Mouse (Mus musculus): ENCODE results near the gene Cct5.

Cct5 gene

GRCm38 (mm10) chr15:31601646-31602374, at the start of gene Cct5, which contains the start of gene Fam173b:
TSS of gene Cct5 (minus strand) at chr15:31601804.
TSS of gene Fam173b (plus strand) at chr15:31601852.
- DNase-seq = peak; percentile 98 to 99

DNA sequence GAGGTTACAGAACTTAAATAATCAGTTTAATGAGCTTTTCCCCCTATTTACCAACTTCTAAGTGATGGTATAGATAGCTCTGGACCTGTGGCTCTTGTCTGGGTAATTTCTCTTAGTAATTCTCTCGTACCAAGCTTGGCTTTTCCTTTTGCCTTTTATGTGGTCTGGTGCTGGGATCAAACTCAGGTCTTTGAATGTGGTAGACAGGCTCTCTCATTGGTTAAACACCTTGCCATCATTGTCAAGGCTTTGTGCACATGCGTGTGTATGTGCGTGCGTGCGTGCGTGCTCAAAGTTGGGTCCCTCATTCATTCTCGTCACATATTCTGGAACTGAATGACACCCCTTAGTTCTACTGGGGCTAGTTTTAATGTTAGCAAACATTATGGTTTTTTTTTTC, 49.2 kb upstream of the Cct5 start:
- DNase-seq = no peak

DNA sequence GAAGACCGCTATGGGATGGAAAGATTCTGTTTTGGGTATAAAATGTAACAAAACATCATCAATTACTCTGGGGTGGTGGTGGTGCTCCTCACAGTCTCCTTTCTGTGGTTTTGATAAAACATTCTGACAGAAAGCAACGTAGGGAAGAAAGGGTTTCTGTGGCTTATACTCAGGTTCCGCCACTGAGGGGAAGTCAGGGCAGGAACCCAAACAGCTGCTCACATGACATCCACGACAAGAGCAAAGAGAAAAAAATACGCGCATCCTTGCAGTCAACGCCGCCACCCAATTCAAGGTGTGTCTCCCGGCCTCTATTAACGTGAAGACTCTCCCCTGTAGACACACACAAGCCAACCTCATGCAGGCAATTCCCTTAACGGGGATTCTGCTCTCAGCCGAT, 48.1 kb upstream of the Cct5 start:
- no peak for DNase-seq

- DNase-seq = no peak
These were observed 46.4 kb upstream of the Cct5 start for GRCm38 (mm10) chr15:31647851-31648569.

DNA sequence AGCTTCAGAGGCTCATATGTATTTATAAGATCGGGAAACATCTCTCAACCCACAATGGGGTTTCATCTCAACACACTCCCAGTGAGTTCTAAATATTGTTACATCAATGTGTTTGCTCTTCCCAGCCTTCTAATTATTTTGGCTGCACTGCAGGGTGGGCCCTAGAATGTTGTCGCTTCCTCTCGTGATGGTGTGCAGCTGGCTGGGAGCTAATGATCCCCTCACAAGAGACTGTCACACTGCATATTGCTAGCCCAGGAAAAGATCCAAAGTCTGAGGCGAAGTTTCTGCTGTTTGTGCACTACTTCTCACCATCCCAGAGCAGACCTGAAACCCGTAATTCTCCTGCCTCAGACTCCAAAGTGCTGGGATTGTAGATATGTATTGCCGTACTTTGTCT, 45.6 kb upstream of the Cct5 start:
- no peak for DNase-seq

DNA sequence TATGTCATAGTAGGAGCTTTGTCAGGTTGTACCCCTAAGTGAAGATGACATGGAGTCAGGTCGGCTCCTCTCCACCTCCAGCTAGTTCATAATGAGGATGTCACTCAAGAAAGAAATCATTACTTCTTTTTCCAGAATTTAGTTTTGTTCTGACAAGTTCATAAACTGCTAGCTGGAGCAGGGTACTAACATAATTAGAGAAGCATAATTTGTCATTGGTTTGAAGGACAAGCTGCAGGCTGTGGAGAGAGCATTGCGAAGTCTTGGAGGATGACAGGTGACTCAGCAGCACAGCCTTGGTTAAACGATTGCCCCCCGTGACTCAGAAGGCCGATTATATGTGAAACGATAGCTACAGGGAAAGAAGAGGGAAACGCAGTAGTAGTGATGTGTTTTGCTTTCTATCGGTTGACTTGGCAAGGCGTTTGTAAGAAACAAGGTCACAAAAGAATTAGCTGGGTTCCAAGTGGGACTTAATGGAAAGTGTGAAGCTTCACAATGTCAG, 34.5 kb upstream of the Cct5 start:
- DNase-seq = no peak

GRCm38 (mm10) chr15:31634582-31634981, 33.0 kb upstream of the Cct5 start:
- DNase-seq = no peak

GRCm38 (mm10) chr15:31632478-31632877, 30.9 kb upstream of the Cct5 start:
- no peak for DNase-seq

DNA sequence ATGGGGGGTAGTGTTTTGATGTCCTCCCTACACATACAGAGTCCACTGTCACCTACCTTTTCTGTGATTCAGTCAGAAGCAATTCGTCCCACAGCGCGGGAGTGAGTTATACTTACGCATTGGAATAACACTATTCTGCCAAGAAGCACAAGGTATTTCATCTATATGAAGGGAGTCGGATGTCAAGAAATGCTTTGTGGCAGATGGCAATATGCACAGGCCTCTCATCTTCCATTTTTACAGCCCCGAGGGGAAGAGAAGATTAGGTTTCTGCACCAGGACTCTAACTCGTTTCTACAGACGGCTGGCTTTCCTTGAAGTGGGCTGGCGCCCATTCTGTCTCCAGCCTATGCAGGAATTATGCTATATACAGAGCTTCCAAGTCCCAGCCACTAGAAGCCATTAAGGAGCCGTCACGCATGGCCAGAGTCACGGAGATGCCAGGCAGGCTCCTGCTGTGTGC, 29.8 kb upstream of the Cct5 start:
- DNase-seq = no peak

GRCm38 (mm10) chr15:31629556-31629955, 28.0 kb upstream of the Cct5 start:
- no peak for DNase-seq

- DNase-seq = no peak
These were observed 26.6 kb upstream of the Cct5 start for GRCm38 (mm10) chr15:31628180-31628579.

GRCm38 (mm10) chr15:31627277-31628154, 25.9 kb upstream of the Cct5 start:
- DNase-seq = no peak

- DNase-seq = no peak
These were observed 17.9 kb upstream of the Cct5 start for GRCm38 (mm10) chr15:31619521-31619920.

DNA sequence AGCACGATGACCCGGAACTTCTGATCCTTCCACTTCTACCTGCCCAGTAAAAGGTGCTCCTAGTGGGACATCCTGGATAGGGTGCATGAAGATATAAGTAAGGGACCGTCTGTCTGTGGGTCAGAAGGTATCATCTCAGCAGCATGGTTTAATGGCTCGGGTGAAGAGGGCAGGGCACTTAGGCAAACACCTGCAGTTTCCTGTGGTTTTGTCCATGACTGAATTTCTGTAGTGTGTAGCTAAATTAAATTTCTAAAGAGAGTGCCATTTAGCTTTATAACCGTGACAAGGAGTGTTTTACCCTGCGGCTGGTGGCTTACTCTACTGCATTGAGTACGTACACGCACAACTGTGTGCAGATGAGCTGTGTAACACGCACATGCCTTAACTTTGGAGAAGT, 15.7 kb upstream of the Cct5 start:
- no peak for DNase-seq

DNA sequence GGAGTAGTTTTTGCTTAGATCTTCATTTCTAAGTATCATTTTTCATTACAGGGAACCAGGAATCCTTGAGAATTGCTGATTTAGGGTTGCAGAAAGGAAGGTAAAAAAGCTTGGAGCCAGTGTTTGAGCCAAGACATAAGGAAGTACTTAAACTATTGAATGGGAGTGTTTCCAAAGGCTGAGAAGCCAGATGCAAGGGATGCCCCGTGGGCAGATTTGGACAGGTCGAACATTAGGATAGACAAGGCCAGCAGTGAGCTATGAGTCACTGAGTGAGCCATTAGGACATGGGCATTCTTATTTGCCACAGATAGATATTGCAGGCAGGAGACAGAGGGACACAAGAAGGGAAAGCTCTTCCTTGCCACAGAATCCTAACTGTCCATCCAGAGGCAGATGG, 13.1 kb upstream of the Cct5 start:
- DNase-seq = no peak

DNA sequence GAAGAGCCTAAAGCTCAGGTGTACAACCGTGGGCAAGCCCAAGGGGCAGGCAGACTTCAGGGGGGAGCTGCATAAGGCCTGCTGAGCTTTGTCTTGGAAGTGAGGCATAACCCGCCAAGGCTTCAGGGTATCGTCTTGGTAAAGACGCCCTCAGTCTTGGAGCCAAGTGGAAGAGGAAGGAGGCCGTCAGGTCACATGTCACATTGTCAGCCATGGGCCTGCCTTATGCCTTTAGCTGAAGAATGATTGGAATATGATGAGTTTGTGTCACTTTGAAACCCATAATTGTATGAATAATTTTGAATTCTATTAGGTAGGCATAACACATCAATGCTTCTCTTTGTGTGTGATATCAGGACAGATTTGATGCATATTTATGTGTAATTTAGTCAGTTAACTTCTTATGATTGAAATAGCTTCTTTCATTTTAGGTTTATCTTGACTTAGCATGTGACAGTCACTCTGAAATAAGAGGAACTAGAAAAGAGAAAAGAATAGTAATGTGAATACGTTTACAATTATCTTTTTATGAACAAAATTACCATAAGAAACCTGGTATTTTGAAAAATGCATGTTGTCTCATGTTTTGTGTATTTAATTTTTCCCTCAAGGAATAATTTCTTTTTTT, 12.3 kb upstream of the Cct5 start:
- no peak for DNase-seq

- no peak for DNase-seq
These were observed 10.4 kb upstream of the Cct5 start for GRCm38 (mm10) chr15:31611976-31612375.

DNA sequence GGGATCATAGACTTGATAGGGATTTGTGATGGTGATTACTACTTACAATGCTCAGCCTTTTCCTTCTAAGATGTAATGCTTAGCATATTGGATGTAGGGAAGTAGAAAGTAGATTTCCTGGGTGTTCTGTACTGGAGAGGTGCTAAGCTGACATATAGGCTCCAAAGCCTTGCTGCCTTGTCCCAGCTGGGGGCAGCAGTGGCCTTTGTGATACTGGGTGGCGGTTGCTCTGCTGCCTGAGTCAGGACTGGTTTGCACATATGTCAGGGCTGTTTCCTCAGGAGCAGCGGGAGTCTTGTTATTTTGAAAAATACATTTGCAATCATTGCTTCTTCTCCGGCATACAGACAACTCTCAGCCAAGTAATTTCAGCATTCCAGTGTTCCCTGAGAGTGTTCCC, 9.4 kb upstream of the Cct5 start:
- DNase-seq = no peak

- no peak for DNase-seq
These were observed 5.2 kb upstream of the Cct5 start for GRCm38 (mm10) chr15:31606821-31607220.

- no peak for DNase-seq
These were observed 1.5 kb upstream of the Cct5 start for GRCm38 (mm10) chr15:31603113-31603512.

DNA sequence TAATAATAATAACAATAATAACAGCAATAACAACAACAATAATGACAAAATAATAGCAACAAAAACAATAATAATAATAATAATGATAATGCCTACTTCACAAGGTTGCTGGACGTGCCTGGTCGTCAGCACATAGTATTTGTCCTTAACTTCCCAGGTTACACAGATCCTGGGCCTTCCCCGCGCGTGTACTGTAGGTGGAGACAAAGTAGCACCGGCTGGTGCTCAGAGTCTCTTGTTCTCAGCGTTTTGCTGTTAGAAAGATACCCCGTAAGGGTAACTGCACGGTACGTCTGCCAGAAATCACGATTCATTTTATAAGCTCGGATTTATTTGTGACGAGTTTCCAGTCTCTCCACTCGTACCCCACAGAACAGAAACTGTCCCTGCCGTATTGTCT, 822 bp upstream of the Cct5 start:
- DNase-seq = peak; percentile 62 to 72

DNA sequence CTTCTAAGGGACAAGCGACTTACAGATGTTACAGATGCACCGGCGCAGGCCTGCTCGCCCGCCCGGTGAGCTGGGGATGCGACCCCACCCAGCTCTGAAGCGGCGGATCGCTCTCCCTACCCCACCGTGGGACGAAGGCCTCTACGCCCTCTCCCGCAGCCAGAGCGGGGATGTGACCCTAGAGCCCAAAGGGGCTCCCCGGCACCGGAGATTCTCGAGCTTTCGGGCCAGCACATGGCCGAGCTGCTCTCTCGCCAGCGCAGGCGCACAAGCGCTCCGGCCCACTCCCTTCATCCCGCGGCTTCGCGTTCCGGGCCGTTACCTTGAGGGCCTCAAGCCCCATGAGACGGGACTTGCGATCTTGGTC, 342 bp downstream of the Cct5 start:
- DNase-seq = no peak

GRCm38 (mm10) chr15:31599834-31600233, 1.8 kb downstream of the Cct5 start:
- DNase-seq = no peak
